Mouse (Mus musculus) bone marrow, adult 2 months (tissue): ENCODE measurements around the gene Tmem198. TPM values are rescaled to one million over a fixed set of nuclear protein-coding genes. Genes with fewer than 3 reads are reported as not detected.

Experiments
- H3K27ac ChIP-seq: fragments of 200-500 bp; 2 replicates; pipeline ENCODE4 v1.5.1; 2012; ENCODE audit warnings: low read depth, mild to moderate bottlenecking, control low read depth, inconsistent platforms, low read length; ENCODE audit not compliant: control insufficient read depth, poor library complexity, insufficient read depth
- H3K4me1 ChIP-seq: fragments of 200-500 bp; 2 replicates; pipeline ENCODE4 v1.6.1; 2011; ENCODE audit warnings: low read length; ENCODE audit not compliant: control insufficient read depth, insufficient read depth
- H3K4me3 ChIP-seq: fragments of 200-500 bp; replicated peaks from 2 replicates; pipeline ENCODE3; 2011; ENCODE audit warnings: mild to moderate bottlenecking, low read depth, low read length, control low read depth; ENCODE audit not compliant: control insufficient read depth
- CTCF ChIP-seq: fragments of 200-500 bp; IDR thresholded peaks from 2 replicates; pipeline ENCODE4 v1.5.1; 2011; ENCODE audit warnings: low read length, control low read depth; ENCODE audit not compliant: control insufficient read depth, insufficient read depth
- POLR2A ChIP-seq: fragments of 200-500 bp; IDR thresholded peaks from 2 replicates; pipeline ENCODE4 v1.6.1; 2011; ENCODE audit warnings: low read depth, mild to moderate bottlenecking, control low read depth, low read length, borderline replicate concordance; ENCODE audit not compliant: control insufficient read depth
- WGBS: fragments of 180-500 bp; shearing (Covaris S2); methylation state at CpG from one replicate; pipeline ENCODE4 v1.1.7; 2018; 5-methylcytosine and 5-hydroxymethylcytosine counted together
- polyA plus RNA-seq: library from polyadenylated mRNA; stranded (reverse); fragments of >200 nt; gene quantifications from 2 replicates; pipeline ENCODE4 v1.2.4, GENCODE M21; 2011; ENCODE audit warnings: low replicate concordance; ENCODE audit not compliant: missing spikeins, insufficient read depth, insufficient read length

Gene Tmem198
- polyA plus RNA-seq, 1 experiment, result not detected

- Histone ChIP-seq H3K4me1 (no peaks in the 10 kb centered on the region), H3K4me3 (no peak overlapping the region), H3K27ac (no peak overlapping the region)
- 50% methylated on average over 5 of the region's 5 CpGs for WGBS
- no peak for TF ChIP-seq POLR2A
- TF ChIP-seq CTCF, result no peak
Measured at GRCm38 (mm10) chr1:75510154-75510553, 30.8 kb downstream of the Tmem198 start.

- TF ChIP-seq POLR2A (no peak), CTCF (no peak)
- H3K4me3 ChIP-seq, result no peak overlapping the region
- no peak overlapping the region for H3K27ac ChIP-seq
- WGBS, result 76% methylated on average over 4 of the region's 4 CpGs
- H3K4me1 ChIP-seq, result no peaks in the 10 kb centered on the region
Measured at GRCm38 (mm10) chr1:75511437-75512210, 32.3 kb downstream of the Tmem198 start.

GRCm38 (mm10) chr1:75512550-75512949 is 33.2 kb downstream of the Tmem198 start:
- WGBS, result 79% methylated on average over 3 of the region's 3 CpGs
- H3K4me3 ChIP-seq, result no peak overlapping the region
- TF ChIP-seq CTCF (no peak), POLR2A (no peak)
- no peaks in the 10 kb centered on the region for H3K4me1 ChIP-seq
- no peak overlapping the region for H3K27ac ChIP-seq

GRCm38 (mm10) chr1:75516703-75517380 is 37.5 kb downstream of the Tmem198 start:
- no peaks in the 10 kb centered on the region for H3K4me1 ChIP-seq
- TF ChIP-seq POLR2A, result no peak
- TF ChIP-seq CTCF, result no peak
- WGBS, result 81% methylated on average over 15 of the region's 15 CpGs

GRCm38 (mm10) chr1:75517984-75518383 is 38.7 kb downstream of the Tmem198 start:
- Histone ChIP-seq H3K4me1 (no peaks in the 10 kb centered on the region), H3K27ac (no peak overlapping the region), H3K4me3 (no peak overlapping the region)
- TF ChIP-seq POLR2A (no peak), CTCF (no peak)
- 90% methylated on average over 4 of the region's 4 CpGs for WGBS

More at GRCm38 (mm10) chr1:75516703-75517380, 37.5 kb downstream of the Tmem198 start:
- H3K27ac ChIP-seq, result no peak overlapping the region
- H3K4me3 ChIP-seq, result no peak overlapping the region

GRCm38 (mm10) chr1:75518427-75518826 is 39.1 kb downstream of the Tmem198 start:
- no peak overlapping the region for H3K4me3 ChIP-seq
- no peak for TF ChIP-seq POLR2A
- TF ChIP-seq CTCF, result no peak
- no peak overlapping the region for H3K27ac ChIP-seq
- WGBS, result 80% methylated on average over 4 of the region's 4 CpGs
- H3K4me1 ChIP-seq, result no peaks in the 10 kb centered on the region

GRCm38 (mm10) chr1:75519576-75519975 is 40.2 kb downstream of the Tmem198 start:
- no peak overlapping the region for H3K27ac ChIP-seq
- 83% methylated on average over 5 of the region's 5 CpGs for WGBS
- H3K4me3 ChIP-seq, result no peak overlapping the region
- H3K4me1 ChIP-seq, result no peaks in the 10 kb centered on the region
- TF ChIP-seq POLR2A (no peak), CTCF (no peak)

- H3K4me1 ChIP-seq, result 0 out of 2 replicates have a peak, but pooled peaks cover 1% of the 10 kb centered on the region
- WGBS, result under 1% methylated on average over 46 of the region's 46 CpGs
- peak within 1 kb of the TSS; percentile 81 for H3K27ac ChIP-seq
- TF ChIP-seq CTCF (no peak), POLR2A (peak; percentile 71)
- peak within 1 kb of the TSS; percentile 81 for H3K4me3 ChIP-seq
Measured at GRCm38 (mm10) chr1:75521321-75522031, 42.1 kb downstream of the Tmem198 start, which contains the start of gene Stk11ip. Stk11ip (plus strand) TSS chr1:75521529.
